Mouse (Mus musculus): Measurements from ENCODE around the gene Cops8. TPM values are rescaled to one million over a fixed set of nuclear protein-coding genes. Genes with fewer than 3 reads are reported as not detected.

Gene Cops8
- polyA plus RNA-seq, 1 experiment from 2014 or later: 158 TPM

GRCm38 (mm10) chr1:90656492-90657245 is 53.9 kb downstream of the Cops8 start:
- no peak overlapping the region for H3K4me3 ChIP-seq
- no peak for ATAC-seq (ENCODE audit: low FRiP score, low read depth)
- H3K4me1 ChIP-seq (replicated peaks): no peaks in the 10 kb centered on the region
- no peak overlapping the region for H3K9ac ChIP-seq
- H3K36me3 ChIP-seq: no peaks in the 10 kb centered on the region
- 85% methylated on average over 16 of the region's 16 CpGs for WGBS
- no peaks in the 10 kb centered on the region for H3K9me3 ChIP-seq
- no peak overlapping the region for H3K4me2 ChIP-seq
- H3K27ac ChIP-seq (replicated peaks): no peak overlapping the region
- H3K27me3 ChIP-seq: no peaks in the 10 kb centered on the region

GRCm38 (mm10) chr1:90657292-90658050 is 54.7 kb downstream of the Cops8 start:
- H3K36me3 ChIP-seq: no peaks in the 10 kb centered on the region
- H3K9me3 ChIP-seq: no peaks in the 10 kb centered on the region
- no peak overlapping the region for H3K4me3 ChIP-seq
- H3K27me3 ChIP-seq: no peaks in the 10 kb centered on the region
- 85% methylated on average over 10 of the region's 10 CpGs for WGBS
- H3K4me2 ChIP-seq: no peak overlapping the region
- H3K4me1 ChIP-seq (replicated peaks): no peaks in the 10 kb centered on the region
- H3K9ac ChIP-seq: no peak overlapping the region
- H3K27ac ChIP-seq (replicated peaks): no peak overlapping the region
- ATAC-seq (ENCODE audit: low FRiP score, low read depth): no peak

DNA sequence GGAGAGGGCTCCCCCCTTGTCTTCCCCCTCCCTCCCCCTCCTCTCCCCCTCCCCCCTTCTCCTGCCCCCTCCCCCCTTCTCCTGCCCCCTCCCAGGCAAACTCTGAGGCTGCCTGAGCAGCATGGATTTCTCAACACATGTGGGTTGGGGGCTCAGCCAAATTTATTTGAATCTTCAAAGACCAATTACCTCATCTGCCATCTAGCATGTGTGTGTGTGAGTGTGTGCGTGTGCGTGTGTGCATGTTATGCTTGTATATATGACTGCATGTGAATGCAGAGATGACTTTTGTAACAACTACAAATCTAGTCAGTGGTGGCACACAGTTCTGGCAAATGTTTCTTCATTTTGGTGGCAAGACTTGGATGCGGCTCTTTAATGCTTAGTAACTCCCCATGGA is 55.8 kb downstream of the Cops8 start:
- no peak for ATAC-seq (ENCODE audit: low FRiP score, low read depth)
- WGBS: 88% methylated on average over 3 of the region's 3 CpGs

GRCm38 (mm10) chr1:90660150-90660549 is 57.4 kb downstream of the Cops8 start:
- Histone ChIP-seq H3K9ac (no peak overlapping the region), H3K4me2 (no peak overlapping the region), H3K27me3 (no peaks in the 10 kb centered on the region), H3K9me3 (no peaks in the 10 kb centered on the region), H3K4me3 (no peak overlapping the region), H3K4me1 (replicated peaks) (no peaks in the 10 kb centered on the region), H3K27ac (replicated peaks) (no peak overlapping the region), H3K36me3 (no peaks in the 10 kb centered on the region)
- ATAC-seq (ENCODE audit: low FRiP score, low read depth): no peak
- WGBS: 95% methylated on average over 7 of the region's 7 CpGs

More for the DNA sequence above, 55.8 kb downstream of the Cops8 start:
- Histone ChIP-seq H3K9me3 (no peaks in the 10 kb centered on the region), H3K36me3 (no peaks in the 10 kb centered on the region), H3K4me3 (no peak overlapping the region), H3K4me1 (replicated peaks) (no peaks in the 10 kb centered on the region), H3K27me3 (no peaks in the 10 kb centered on the region), H3K27ac (replicated peaks) (no peak overlapping the region), H3K9ac (no peak overlapping the region), H3K4me2 (no peak overlapping the region)

DNA sequence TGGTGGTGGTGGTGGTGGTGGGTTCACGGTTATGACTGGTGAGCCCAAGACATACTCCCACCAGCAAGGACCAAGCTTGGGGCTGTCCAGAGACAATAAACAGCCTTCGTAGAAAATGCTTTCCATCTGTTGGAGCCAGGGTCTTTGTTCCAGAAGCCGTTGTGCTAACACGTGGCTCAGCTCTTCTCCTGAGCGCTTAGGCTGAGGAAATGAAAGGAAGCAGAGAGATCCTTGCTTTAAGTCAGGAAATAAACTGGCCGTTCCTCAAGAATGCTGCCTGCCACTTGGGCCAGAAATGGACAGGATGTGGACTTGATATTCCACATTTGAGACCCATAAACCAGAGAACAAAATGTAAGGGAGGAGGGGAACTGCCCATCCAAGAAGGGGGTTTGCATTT is 59.7 kb downstream of the Cops8 start:
- WGBS: 75% methylated on average over 6 of the region's 6 CpGs
- Histone ChIP-seq H3K27ac (replicated peaks) (no peak overlapping the region), H3K4me1 (replicated peaks) (no peaks in the 10 kb centered on the region), H3K4me3 (no peak overlapping the region), H3K36me3 (no peaks in the 10 kb centered on the region), H3K4me2 (no peak overlapping the region), H3K9ac (no peak overlapping the region), H3K9me3 (no peaks in the 10 kb centered on the region), H3K27me3 (no peaks in the 10 kb centered on the region)
- ATAC-seq (ENCODE audit: low FRiP score, low read depth): no peak

Other genes starting within 250 kb of the Cops8 start
- 8.3 and 9.6 TPM in 2 replicates for gene Col6a3, start 241.0 kb downstream of the Cops8 start, polyA plus RNA-seq (2015; fragmentation: Nextera tagmentation; extraction: Ambion mirVana)

Data from hindbrain, embryonic 15.5 days (tissue).